Comparison of ENCODE assay signal across 12 mouse cellular contexts in genomic region chr10:127050119-127050474, GRCm38 (mm10). TPM values are rescaled to one million over a fixed set of nuclear protein-coding genes. Genes with fewer than 3 reads are reported as not detected.
A peak's percentile ranks its signal among the peaks of the same experiment; 100 is the strongest.
DNase-seq lines count a peak whose midpoint lies in the region; ATAC-seq lines count a peak whose summit lies in the region.
"Had no signal": no experiment of that assay in that cellular context is flagged by ENCODE, and none has a peak within 500 bp of the region (broad histone marks: within the 10 kb centered on the region; RNA-seq: fewer than 3 reads in every experiment).

No protein-coding gene starts in this region.

- WGBS in hindbrain, embryonic 15.5 days = 17% methylated on average over 10 of the region's 10 CpGs
- WGBS in hindbrain, embryonic 11.5 days = 20% methylated on average over 10 of the region's 10 CpGs
- WGBS in neural tube, embryonic 12.5 days = 20% methylated on average over 10 of the region's 10 CpGs
- 23% methylated on average over 10 of the region's 10 CpGs for WGBS in neural tube, embryonic 15.5 days
- 27% methylated on average over 10 of the region's 10 CpGs for WGBS in limb, embryonic 10.5 days

- no peak for DNase-seq in hindbrain, embryonic 11.5 days (ENCODE audit: low spot score)
- DNase-seq in limb, embryonic 10.5 days (ENCODE audit: low spot score) = no peak
- DNase-seq in spleen, postnatal 36 days (ENCODE audit: low spot score in 2 of 2) = no peak
- DNase-seq in ovary, adult 18-20 months (ENCODE audit: low spot score) = no peak
- DNase-seq: adrenal gland, adult 2 months; cerebellum, postnatal 14 days; heart, adult 11 months; thymus, postnatal 36 days had no signal

- peaks cover 44% of the 10 kb centered on the region for H3K27me3 ChIP-seq in hindbrain, embryonic 15.5 days
- H3K27me3 ChIP-seq in hindbrain, embryonic 11.5 days (ENCODE audit: control insufficient read depth, insufficient read depth, low read length) = peaks cover 41% of the 10 kb centered on the region
- peaks cover 59% of the 10 kb centered on the region for H3K27me3 ChIP-seq in neural tube, embryonic 12.5 days (replicated peaks)
- H3K27me3 ChIP-seq in neural tube, embryonic 15.5 days (replicated peaks) = peaks cover 57% of the 10 kb centered on the region
- peaks cover 72% of the 10 kb centered on the region for H3K27me3 ChIP-seq in limb, embryonic 10.5 days (ENCODE audit: low read depth, poor library complexity, severe bottlenecking)

- no peak overlapping the region for H3K27ac ChIP-seq in hindbrain, embryonic 15.5 days (replicated peaks)
- no peak overlapping the region for H3K27ac ChIP-seq in hindbrain, embryonic 11.5 days (ENCODE audit: low read depth, low read length)
- H3K27ac ChIP-seq in neural tube, embryonic 12.5 days = no peak overlapping the region
- no peak overlapping the region for H3K27ac ChIP-seq in neural tube, embryonic 15.5 days (replicated peaks)
- H3K27ac ChIP-seq in limb, embryonic 10.5 days = no peak overlapping the region
- H3K27ac ChIP-seq: hindbrain, embryonic 14.5 days had no signal

- H3K4me2 ChIP-seq in hindbrain, embryonic 15.5 days = no peak overlapping the region
- no peak overlapping the region for H3K4me2 ChIP-seq in hindbrain, embryonic 11.5 days (replicated peaks; ENCODE audit: low read depth, low read length)
- H3K4me2 ChIP-seq in neural tube, embryonic 12.5 days (replicated peaks) = no peak overlapping the region
- H3K4me2 ChIP-seq in neural tube, embryonic 15.5 days = no peak overlapping the region
- H3K4me2 ChIP-seq: hindbrain, embryonic 14.5 days had no signal

- H3K9me3 ChIP-seq in hindbrain, embryonic 15.5 days = no peaks in the 10 kb centered on the region
- H3K9me3 ChIP-seq in hindbrain, embryonic 11.5 days (ENCODE audit: control insufficient read depth, low read length) = no peaks in the 10 kb centered on the region
- H3K9me3 ChIP-seq in neural tube, embryonic 12.5 days = no peaks in the 10 kb centered on the region
- H3K9me3 ChIP-seq in neural tube, embryonic 15.5 days (replicated peaks) = no peaks in the 10 kb centered on the region
- H3K9me3 ChIP-seq in limb, embryonic 10.5 days (replicated peaks) = no peaks in the 10 kb centered on the region

- H3K4me3 ChIP-seq in hindbrain, embryonic 15.5 days = 0 out of 2 replicates have a peak overlapping the region, but pooled peaks have one; percentile 2
- H3K4me3 ChIP-seq in hindbrain, embryonic 11.5 days (ENCODE audit: low read depth, low read length) = no peak overlapping the region
- no peak overlapping the region for H3K4me3 ChIP-seq in neural tube, embryonic 12.5 days
- H3K4me3 ChIP-seq in neural tube, embryonic 15.5 days (replicated peaks) = no peak overlapping the region
- peak overlapping the region; percentile 14; the same call in 1 of the 2 replicates for H3K4me3 ChIP-seq in limb, embryonic 10.5 days

- peaks cover 17% of the 10 kb centered on the region; the same call in 1 of the 2 replicates for H3K4me1 ChIP-seq in hindbrain, embryonic 15.5 days (replicated peaks)
- no peaks in the 10 kb centered on the region for H3K4me1 ChIP-seq in hindbrain, embryonic 11.5 days (replicated peaks; ENCODE audit: control insufficient read depth, insufficient read depth, low read length)
- no peaks in the 10 kb centered on the region for H3K4me1 ChIP-seq in neural tube, embryonic 12.5 days
- peaks cover 16% of the 10 kb centered on the region for H3K4me1 ChIP-seq in neural tube, embryonic 15.5 days
- H3K4me1 ChIP-seq in limb, embryonic 10.5 days = peaks cover 28% of the 10 kb centered on the region

- no peak overlapping the region for H3K9ac ChIP-seq in hindbrain, embryonic 15.5 days
- no peak overlapping the region for H3K9ac ChIP-seq in hindbrain, embryonic 11.5 days (ENCODE audit: low read depth, low read length)
- H3K9ac ChIP-seq in neural tube, embryonic 12.5 days = no peak overlapping the region
- no peak overlapping the region for H3K9ac ChIP-seq in neural tube, embryonic 15.5 days (replicated peaks)
- H3K9ac ChIP-seq: hindbrain, embryonic 14.5 days had no signal

- H3K36me3 ChIP-seq in hindbrain, embryonic 15.5 days = peaks cover 15% of the 10 kb centered on the region; the same call in 1 of the 2 replicates
- H3K36me3 ChIP-seq in hindbrain, embryonic 11.5 days (ENCODE audit: control insufficient read depth, insufficient read depth, low read length) = no peaks in the 10 kb centered on the region
- peaks cover 19% of the 10 kb centered on the region for H3K36me3 ChIP-seq in neural tube, embryonic 12.5 days
- H3K36me3 ChIP-seq in neural tube, embryonic 15.5 days = peaks cover 22% of the 10 kb centered on the region
- H3K36me3 ChIP-seq in limb, embryonic 10.5 days = peaks cover 20% of the 10 kb centered on the region

- no peak for ATAC-seq in hindbrain, embryonic 15.5 days (ENCODE audit: low FRiP score, low read depth)
- no peak for ATAC-seq in hindbrain, embryonic 11.5 days (ENCODE audit: low FRiP score)
- 0 out of 2 replicates have a peak, but pooled peaks have one; percentile 18 for ATAC-seq in neural tube, embryonic 12.5 days (ENCODE audit: low FRiP score, low read depth)
- no peak for ATAC-seq in neural tube, embryonic 15.5 days (ENCODE audit: low FRiP score)

RNA-seq across cellular contexts. Expression of gene Cyp27b1, which starts 2.0 kb away (rescaled TPM):
- polyA plus RNA-seq in hindbrain, embryonic 15.5 days (2015; fragmentation: Nextera tagmentation; extraction: Ambion mirVana) = 0.21 and 0.26 TPM in 2 replicates
- polyA plus RNA-seq in hindbrain, embryonic 11.5 days (2014; fragmentation: Nextera tagmentation; extraction: Ambion mirVana) = 0.11 and 0.20 TPM in 2 replicates
- polyA plus RNA-seq in neural tube, embryonic 12.5 days (2016; fragmentation: Nextera tagmentation; extraction: Ambion mirVana) = 0.13 and 0.25 TPM in 2 replicates
- 0.11 and 0.14 TPM in 2 replicates for polyA plus RNA-seq in neural tube, embryonic 15.5 days (2015; fragmentation: Nextera tagmentation; extraction: Ambion mirVana)
- polyA plus RNA-seq in limb, embryonic 10.5 days (2016; fragmentation: Nextera tagmentation; extraction: Ambion mirVana) = 0.11 and 0.24 TPM in 2 replicates
- polyA plus RNA-seq: hindbrain, embryonic 14.5 days had no signal

RNA-seq across cellular contexts. Expression of gene Eef1akmt3, which starts 8.8 kb away (rescaled TPM):
- 0.14 and 0.22 TPM in 2 replicates for polyA plus RNA-seq in hindbrain, embryonic 15.5 days (2015; fragmentation: Nextera tagmentation; extraction: Ambion mirVana)
- 0.08 and 0.15 TPM in 2 replicates for polyA plus RNA-seq in hindbrain, embryonic 11.5 days (2014; fragmentation: Nextera tagmentation; extraction: Ambion mirVana)
- 0.15 and 0.17 TPM in 2 replicates for polyA plus RNA-seq in neural tube, embryonic 12.5 days (2016; fragmentation: Nextera tagmentation; extraction: Ambion mirVana)
- polyA plus RNA-seq in neural tube, embryonic 15.5 days (2015; fragmentation: Nextera tagmentation; extraction: Ambion mirVana) = 0.27 and 0.51 TPM in 2 replicates
- 0.33 and 0.34 TPM in 2 replicates for polyA plus RNA-seq in limb, embryonic 10.5 days (2016; fragmentation: Nextera tagmentation; extraction: Ambion mirVana)

RNA-seq across cellular contexts. Expression of gene Mettl1, which starts 8.9 kb away (rescaled TPM):
- 22.8 and 25.1 TPM in 2 replicates for polyA plus RNA-seq in hindbrain, embryonic 15.5 days (2015; fragmentation: Nextera tagmentation; extraction: Ambion mirVana)
- 32.4 and 36.7 TPM in 2 replicates for polyA plus RNA-seq in hindbrain, embryonic 11.5 days (2014; fragmentation: Nextera tagmentation; extraction: Ambion mirVana)
- polyA plus RNA-seq in neural tube, embryonic 12.5 days (2016; fragmentation: Nextera tagmentation; extraction: Ambion mirVana) = 31.5 and 32.5 TPM in 2 replicates
- polyA plus RNA-seq in neural tube, embryonic 15.5 days (2015; fragmentation: Nextera tagmentation; extraction: Ambion mirVana) = 24.3 and 29.6 TPM in 2 replicates
- polyA plus RNA-seq in limb, embryonic 10.5 days (2016; fragmentation: Nextera tagmentation; extraction: Ambion mirVana) = 60.2 and 64.6 TPM in 2 replicates

RNA-seq across cellular contexts. Expression of gene March9, which starts 9.9 kb away (rescaled TPM):
- 7.3 and 8.4 TPM in 2 replicates for polyA plus RNA-seq in hindbrain, embryonic 15.5 days (2015; fragmentation: Nextera tagmentation; extraction: Ambion mirVana)
- polyA plus RNA-seq in hindbrain, embryonic 11.5 days (2014; fragmentation: Nextera tagmentation; extraction: Ambion mirVana) = 3.6 and 4.2 TPM in 2 replicates
- polyA plus RNA-seq in neural tube, embryonic 12.5 days (2016; fragmentation: Nextera tagmentation; extraction: Ambion mirVana) = 6.1 TPM in 2 replicates
- polyA plus RNA-seq in neural tube, embryonic 15.5 days (2015; fragmentation: Nextera tagmentation; extraction: Ambion mirVana) = 5.9 and 7.4 TPM in 2 replicates
- 0.33 and 0.79 TPM in 2 replicates for polyA plus RNA-seq in limb, embryonic 10.5 days (2016; fragmentation: Nextera tagmentation; extraction: Ambion mirVana)

RNA-seq across cellular contexts. Expression of gene Cdk4, which starts 13.2 kb away (rescaled TPM):
- 743 and 831 TPM in 2 replicates for polyA plus RNA-seq in hindbrain, embryonic 15.5 days (2015; fragmentation: Nextera tagmentation; extraction: Ambion mirVana)
- polyA plus RNA-seq in hindbrain, embryonic 11.5 days (2014; fragmentation: Nextera tagmentation; extraction: Ambion mirVana) = 2,639 and 2,665 TPM in 2 replicates
- 1,857 and 1,896 TPM in 2 replicates for polyA plus RNA-seq in neural tube, embryonic 12.5 days (2016; fragmentation: Nextera tagmentation; extraction: Ambion mirVana)
- 551 and 796 TPM in 2 replicates for polyA plus RNA-seq in neural tube, embryonic 15.5 days (2015; fragmentation: Nextera tagmentation; extraction: Ambion mirVana)
- 3,142 and 3,162 TPM in 2 replicates for polyA plus RNA-seq in limb, embryonic 10.5 days (2016; fragmentation: Nextera tagmentation; extraction: Ambion mirVana)

Comparison
In these comparisons a context has a peak if more than half of its experiments do, and no peak if none do; other contexts are left out.
1. H3K4me3 ChIP-seq: peak in hindbrain, embryonic 15.5 days (single experiment) and limb, embryonic 10.5 days (single experiment); none in hindbrain, embryonic 11.5 days (single experiment), neural tube, embryonic 12.5 days (single experiment) and neural tube, embryonic 15.5 days (single experiment).